Comparison of ENCODE assay signal across 9 mouse cellular contexts in the genomic region with DNA sequence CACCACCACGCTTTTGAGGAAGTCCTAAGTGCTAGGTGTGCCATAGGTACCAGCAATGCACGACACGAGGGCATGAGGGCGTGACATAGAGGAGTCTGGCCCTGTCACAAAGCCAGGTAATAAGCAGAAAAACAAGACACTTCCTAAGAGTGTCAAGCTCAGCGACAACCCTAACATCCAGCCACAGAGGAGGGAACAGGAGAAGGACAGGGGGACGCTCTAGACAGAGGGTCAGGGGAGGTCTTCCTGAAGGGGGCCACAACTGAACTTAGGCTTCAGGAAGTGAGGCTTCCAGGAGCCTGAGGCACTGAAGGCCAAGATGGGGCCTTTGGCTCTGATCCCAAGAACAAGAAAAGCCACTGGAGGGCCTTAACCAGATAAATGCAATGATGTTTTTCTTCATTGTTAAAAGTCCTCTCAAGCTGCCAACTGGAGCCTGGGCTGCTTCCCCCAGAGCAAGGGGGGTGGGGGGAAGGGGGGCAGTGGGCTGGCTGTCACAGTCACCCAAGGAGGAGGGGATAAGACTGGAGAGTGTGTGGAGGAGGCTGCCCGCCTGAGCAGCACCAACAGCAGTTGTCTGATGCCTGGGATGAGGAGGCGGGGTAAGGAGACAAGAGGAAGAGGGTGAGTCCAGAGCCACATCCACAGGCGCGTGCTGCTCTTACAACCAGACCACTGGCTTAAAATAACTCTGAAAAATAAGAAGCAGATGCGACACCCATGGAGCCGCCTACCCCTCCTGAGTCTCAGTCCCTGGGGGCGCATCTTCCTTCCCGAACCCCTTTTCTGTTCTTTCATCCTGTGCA.
DNase-seq lines count a peak whose midpoint lies in the region; ATAC-seq and TF ChIP-seq lines count a peak whose summit lies in the region.
"Had no signal": no experiment of that assay in that cellular context is flagged by ENCODE, and none has a peak within 500 bp of the region (broad histone marks: within the 10 kb centered on the region; RNA-seq: fewer than 3 reads in every experiment).

No protein-coding gene starts in this region.

- no peak for DNase-seq in kidney, adult 11 months
- DNase-seq in hindbrain, postnatal 0 days (ENCODE audit: low spot score) = peak; percentile 62
- peak; percentile 46 for DNase-seq in right cerebral cortex, postnatal 14 days
- no peak for DNase-seq in adipocyte (ENCODE audit: low spot score)
- no peak for DNase-seq in thymus, postnatal 36 days

- peak; percentile 61 for ATAC-seq in kidney, embryonic 15.5 days (replicated peaks; ENCODE audit: low FRiP score)
- ATAC-seq in forebrain, embryonic 16.5 days = peak; percentile 86
- peak; percentile 77 for ATAC-seq in hindbrain, postnatal 0 days
- ATAC-seq in limb, embryonic 13.5 days (ENCODE audit: low FRiP score, low read depth) = peak; percentile 31; the same call in 1 of the 2 replicates

- H3K4me1 ChIP-seq in kidney, embryonic 15.5 days = peaks cover 24% of the 10 kb centered on the region
- H3K4me1 ChIP-seq in forebrain, embryonic 16.5 days (replicated peaks; ENCODE audit: control insufficient read depth, insufficient read depth, low read length) = peaks cover 23% of the 10 kb centered on the region
- H3K4me1 ChIP-seq in hindbrain, postnatal 0 days (ENCODE audit: insufficient read depth, low read length) = peaks cover 20% of the 10 kb centered on the region; the same call in 1 of the 2 replicates
- H3K4me1 ChIP-seq in limb, embryonic 13.5 days = peaks cover 17% of the 10 kb centered on the region

- H3K27me3 ChIP-seq in kidney, embryonic 15.5 days = no peaks in the 10 kb centered on the region
- no peaks in the 10 kb centered on the region for H3K27me3 ChIP-seq in forebrain, embryonic 16.5 days (replicated peaks; ENCODE audit: control insufficient read depth, insufficient read depth, low read length)
- H3K27me3 ChIP-seq in hindbrain, postnatal 0 days (ENCODE audit: insufficient read depth, low read length) = no peaks in the 10 kb centered on the region
- H3K27me3 ChIP-seq in limb, embryonic 13.5 days = 0 out of 2 replicates have a peak, but pooled peaks cover 3% of the 10 kb centered on the region

- H3K9me3 ChIP-seq in kidney, embryonic 15.5 days (replicated peaks) = no peaks in the 10 kb centered on the region
- H3K9me3 ChIP-seq in forebrain, embryonic 16.5 days (ENCODE audit: control insufficient read depth, low read length) = no peaks in the 10 kb centered on the region
- no peaks in the 10 kb centered on the region for H3K9me3 ChIP-seq in hindbrain, postnatal 0 days (ENCODE audit: low read length)
- no peaks in the 10 kb centered on the region for H3K9me3 ChIP-seq in limb, embryonic 13.5 days

- TF ChIP-seq CTCF in hindbrain, postnatal 0 days (IDR thresholded peaks at IDR 0.05; ENCODE audit: low read depth) = no peak

- no peaks in the 10 kb centered on the region for H3K36me3 ChIP-seq in kidney, embryonic 15.5 days
- H3K36me3 ChIP-seq in forebrain, embryonic 16.5 days (ENCODE audit: control insufficient read depth, insufficient read depth) = no peaks in the 10 kb centered on the region
- H3K36me3 ChIP-seq in hindbrain, postnatal 0 days (ENCODE audit: insufficient read depth, low read length) = no peaks in the 10 kb centered on the region
- H3K36me3 ChIP-seq in limb, embryonic 13.5 days = no peaks in the 10 kb centered on the region

- no peak overlapping the region for H3K4me3 ChIP-seq in kidney, embryonic 15.5 days (replicated peaks)
- H3K4me3 ChIP-seq in forebrain, embryonic 16.5 days (replicated peaks; ENCODE audit: low read length) = no peak overlapping the region
- H3K4me3 ChIP-seq in hindbrain, postnatal 0 days (ENCODE audit: low read length) = no peak overlapping the region
- H3K4me3 ChIP-seq in limb, embryonic 13.5 days = no peak overlapping the region
- H3K4me3 ChIP-seq: erythroblast, embryonic 14.5 days had no signal

- H3K4me2 ChIP-seq in kidney, embryonic 15.5 days = no peak overlapping the region
- no peak overlapping the region for H3K4me2 ChIP-seq in forebrain, embryonic 16.5 days (ENCODE audit: low read length)
- no peak overlapping the region for H3K4me2 ChIP-seq in hindbrain, postnatal 0 days (ENCODE audit: low read depth, low read length)
- H3K4me2 ChIP-seq in limb, embryonic 13.5 days (replicated peaks) = no peak overlapping the region

- H3K9ac ChIP-seq in kidney, embryonic 15.5 days = no peak overlapping the region
- H3K9ac ChIP-seq in forebrain, embryonic 16.5 days (replicated peaks; ENCODE audit: low read depth, low read length) = 0 out of 2 replicates have a peak overlapping the region, but pooled peaks have one; percentile 5
- H3K9ac ChIP-seq in hindbrain, postnatal 0 days (replicated peaks; ENCODE audit: low read length) = no peak overlapping the region
- H3K9ac ChIP-seq in limb, embryonic 13.5 days = no peak overlapping the region

- peak overlapping the region; percentile 77 for H3K27ac ChIP-seq in kidney, embryonic 15.5 days
- peak overlapping the region; percentile 33 for H3K27ac ChIP-seq in forebrain, embryonic 16.5 days (ENCODE audit: low read length)
- no peak overlapping the region; the same call in 1 of the 2 replicates for H3K27ac ChIP-seq in hindbrain, postnatal 0 days
- peak overlapping the region; percentile 52 for H3K27ac ChIP-seq in limb, embryonic 13.5 days

- WGBS in kidney, embryonic 15.5 days = 39% methylated on average over 14 of the region's 14 CpGs
- 55% methylated on average over 14 of the region's 14 CpGs for WGBS in forebrain, embryonic 16.5 days
- WGBS in hindbrain, postnatal 0 days = 51% methylated on average over 14 of the region's 14 CpGs
- WGBS in limb, embryonic 13.5 days = 43% methylated on average over 14 of the region's 14 CpGs

Comparison
In these comparisons a context has a peak if more than half of its experiments do, and no peak if none do; other contexts are left out.
1. ATAC-seq: peak in every context shown above with its lines; median percentile 86 in forebrain, embryonic 16.5 days; 77 in hindbrain, postnatal 0 days; 61 in kidney, embryonic 15.5 days; 31 in limb, embryonic 13.5 days.
2. DNase-seq: peak in hindbrain, postnatal 0 days (single experiment) and right cerebral cortex, postnatal 14 days (single experiment); none in kidney, adult 11 months (single experiment), adipocyte (single experiment) and thymus, postnatal 36 days (0 of 2).